Mouse (Mus musculus) layer of hippocampus, postnatal 10 days (tissue): ENCODE data around the gene Myo9a. TPM values are rescaled to one million over a fixed set of nuclear protein-coding genes. Genes with fewer than 3 reads are reported as not detected.
A peak's percentile ranks its signal among the peaks of the same experiment; 100 is the strongest.
"Not testable (repeated sequence)": the region's sequence is repeated elsewhere in the genome, so short reads cannot be mapped to it uniquely, and the experiment has no call there.

ENCODE experiments used
- DNase-seq, 2 experiments: peaks; one replicate each; pipeline ENCODE4 v3.0.0; 2021; ENCODE audit warnings: low spot score in 2 of 2
- total RNA-seq, 2 experiments: library from RNA; stranded (reverse); gene quantifications; 2 replicates each; pipeline ENCODE4 v1.2.3; 2021

Gene Myo9a
- total RNA-seq, 2 experiments from 2014 or later: 69.7 to 78.4 TPM

- DNase-seq: peak in 1 of 2 experiments; percentile 12
Measured at GRCm38 (mm10) chr9:59749581-59750265, 973 bp upstream of the Myo9a start.

DNA sequence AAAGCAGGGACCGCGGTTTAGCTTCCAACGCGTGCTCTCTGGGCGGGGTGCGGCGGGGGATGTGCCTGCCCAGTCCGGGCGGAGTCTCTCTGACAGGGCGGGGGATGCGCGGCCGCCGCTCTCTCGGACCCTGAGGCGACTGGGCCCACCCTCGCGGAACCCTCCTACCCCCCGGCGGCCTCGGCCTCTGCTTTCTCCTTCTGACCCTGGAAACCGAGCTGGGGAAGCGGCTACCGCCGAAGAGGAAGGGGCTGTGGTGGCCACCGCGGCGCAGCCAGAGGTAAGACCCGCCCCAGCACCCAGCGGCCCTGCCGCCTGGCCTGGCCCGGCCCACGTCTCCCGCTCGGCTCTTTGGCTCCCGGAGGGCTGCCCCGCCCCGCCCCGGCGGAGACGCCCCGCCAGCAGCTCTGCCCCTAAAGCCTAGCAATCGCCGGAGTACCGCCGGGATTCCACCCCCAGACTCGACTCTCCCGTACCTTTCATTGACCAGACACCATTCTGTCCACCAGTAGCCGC is 428 bp downstream of the Myo9a start:
- DNase-seq: peak in 1 of 2 experiments; percentile 84

DNA sequence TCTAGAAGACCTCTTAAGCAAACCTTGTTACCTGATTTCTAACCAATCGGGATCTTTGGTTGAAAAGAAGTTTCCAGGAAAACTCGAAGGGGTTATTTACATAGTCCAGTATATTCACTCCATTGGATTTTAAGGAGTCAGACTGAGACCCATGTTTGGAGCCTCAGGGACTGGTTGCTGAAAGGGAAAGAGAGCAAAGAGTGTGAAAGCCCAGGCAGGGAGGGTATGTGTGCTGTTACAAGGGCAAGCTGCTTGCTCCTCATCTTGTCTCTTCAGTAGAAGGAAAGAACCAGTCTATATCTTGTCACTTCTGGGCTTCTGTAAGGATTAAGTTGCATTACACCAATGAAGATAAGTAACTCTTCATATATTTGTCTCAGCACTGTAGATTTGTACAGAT is 1.3 kb downstream of the Myo9a start:
- DNase-seq: no peak

DNA sequence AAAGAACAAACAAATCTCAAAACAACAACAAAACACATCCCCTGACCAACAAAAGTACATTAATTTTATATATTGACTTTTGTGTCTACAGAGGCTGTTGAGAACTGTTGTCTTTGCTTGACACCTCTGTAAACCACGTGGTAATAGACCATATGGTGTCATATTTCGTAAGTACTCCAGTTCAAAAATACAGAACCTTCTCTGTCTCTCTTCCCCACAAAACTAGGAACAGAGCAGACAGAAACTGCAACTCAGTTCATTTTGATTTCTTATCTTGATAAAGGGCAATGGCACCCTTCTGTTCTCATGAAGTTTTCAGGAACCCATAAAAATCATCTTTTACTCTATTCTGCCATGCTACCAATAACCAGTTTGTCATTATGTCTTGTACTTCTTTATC is 4.5 kb downstream of the Myo9a start:
- DNase-seq: no peak

GRCm38 (mm10) chr9:59757016-59757415 is 6.3 kb downstream of the Myo9a start:
- DNase-seq: not testable (repeated sequence)

- no peak for DNase-seq
Measured at GRCm38 (mm10) chr9:59760515-59760914, 9.8 kb downstream of the Myo9a start.

DNA sequence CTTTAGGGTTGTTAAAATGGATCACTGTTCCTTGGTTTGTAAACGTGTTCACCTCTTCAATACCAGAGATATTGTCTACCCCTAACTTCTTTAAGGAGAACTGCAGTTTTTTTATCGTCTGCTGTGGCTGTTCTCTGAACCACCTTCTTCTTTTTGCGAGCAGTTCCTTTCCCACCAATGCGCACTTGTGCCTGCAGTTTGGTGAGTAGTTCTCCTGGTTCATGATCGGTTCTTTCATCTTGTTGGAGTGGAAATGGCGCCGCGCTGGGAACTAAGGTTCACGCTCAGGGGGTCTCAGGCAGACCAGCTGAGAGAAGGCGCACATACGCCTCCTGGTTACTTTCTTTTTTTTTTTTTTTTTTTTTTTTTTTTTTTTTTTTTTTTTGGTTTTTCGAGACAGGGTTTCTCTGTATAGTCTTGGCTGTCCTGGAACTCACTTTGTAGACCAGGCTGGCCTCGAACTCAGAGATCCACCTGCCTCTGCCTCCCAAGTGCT is 16.3 kb downstream of the Myo9a start:
- not testable (repeated sequence) for DNase-seq

DNA sequence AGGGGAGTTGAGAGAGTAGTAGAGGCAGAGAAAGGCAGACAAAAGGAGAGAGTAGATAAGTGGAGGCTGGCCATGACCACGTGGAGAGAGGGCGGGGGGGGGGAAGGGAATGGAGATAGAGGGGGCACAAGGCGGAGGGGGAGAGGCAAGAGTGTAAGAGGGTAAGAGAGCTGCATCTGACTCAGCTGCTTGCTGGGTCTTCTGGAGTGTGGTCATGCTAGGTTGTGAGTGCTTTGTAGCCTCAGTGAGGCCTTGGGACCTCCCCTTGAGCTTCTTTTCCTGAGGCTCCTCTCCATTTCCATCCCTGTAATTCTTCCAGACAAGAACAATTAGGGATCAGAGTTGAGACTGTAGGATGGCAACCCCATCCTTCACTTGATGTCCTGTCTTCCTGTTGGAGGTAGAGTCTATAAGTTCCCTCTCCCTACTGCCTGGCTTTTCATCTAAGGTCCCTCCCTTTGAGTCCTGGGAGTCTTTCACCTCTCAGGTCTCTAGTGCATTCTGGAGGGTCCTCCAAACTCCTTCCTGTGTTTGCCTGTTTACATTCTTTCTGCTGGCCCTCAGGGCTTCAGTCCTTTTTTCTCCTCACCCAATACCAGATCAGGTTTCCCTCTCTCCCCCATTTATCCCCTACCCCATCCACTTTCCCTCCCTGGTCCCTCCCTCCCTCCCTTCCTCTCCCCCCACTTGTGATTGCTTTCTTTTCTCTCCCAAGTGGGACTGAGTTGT is 55.5 kb downstream of the Myo9a start:
- DNase-seq: not testable (repeated sequence)

DNA sequence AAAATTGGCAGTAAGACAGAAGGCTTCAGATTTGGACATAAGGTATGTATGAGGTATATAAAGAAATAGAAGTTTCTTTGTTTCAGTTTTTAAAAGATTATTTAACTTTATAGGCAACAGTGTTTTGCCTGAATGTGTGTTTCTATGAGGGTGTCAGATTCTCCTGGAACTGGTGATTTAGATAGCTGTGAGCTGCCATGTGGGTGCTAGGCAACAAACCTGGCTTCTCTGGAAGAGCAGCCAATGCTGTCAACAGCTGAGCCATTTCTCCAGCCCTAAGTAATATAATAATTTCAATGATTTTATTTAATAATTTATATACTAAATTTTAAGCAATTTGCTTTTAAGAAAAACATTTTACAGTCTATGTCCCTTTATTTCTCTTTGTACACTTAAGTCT is 133.9 kb downstream of the Myo9a start:
- no peak for DNase-seq

- no peak for DNase-seq
Measured at GRCm38 (mm10) chr9:59903382-59903781, 152.7 kb downstream of the Myo9a start.

DNA sequence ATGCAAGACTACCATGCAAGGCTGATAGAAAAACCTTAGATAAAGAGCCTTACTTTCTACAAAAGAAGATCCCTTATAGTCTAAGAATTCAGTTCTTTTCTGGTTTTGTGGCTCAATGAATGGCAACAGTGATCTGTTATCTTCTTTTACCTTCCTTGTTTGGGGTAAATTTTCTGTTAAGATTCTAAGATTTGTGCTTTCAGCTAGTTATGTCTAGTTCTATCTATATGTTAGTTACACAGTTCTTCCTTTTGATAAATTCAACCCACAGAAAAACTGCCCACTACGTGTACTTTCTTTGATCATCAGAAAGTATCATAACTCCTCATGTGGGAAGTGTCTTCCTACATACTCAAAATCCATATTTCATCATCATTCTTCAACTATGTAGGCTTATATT is 164.1 kb downstream of the Myo9a start:
- DNase-seq: no peak

DNA sequence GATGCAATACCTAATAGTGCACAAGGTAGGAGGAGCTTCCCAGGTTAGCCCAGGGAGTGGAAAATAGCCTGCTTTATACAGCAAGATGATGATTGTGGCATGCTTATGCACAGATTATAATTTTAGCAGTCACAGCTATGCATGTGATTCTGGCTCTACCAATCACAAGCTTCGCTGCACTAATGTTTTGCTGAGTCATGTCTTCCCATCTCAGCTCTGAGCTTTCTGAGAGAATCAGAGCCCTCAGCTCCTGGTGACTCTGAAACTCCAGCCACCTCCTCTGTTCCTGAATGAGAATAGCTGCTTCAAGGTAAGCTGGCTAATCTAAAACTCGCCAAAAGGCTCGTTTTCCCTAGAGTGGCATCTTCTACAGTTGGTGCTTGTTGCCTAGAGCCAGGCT is 179.6 kb downstream of the Myo9a start:
- DNase-seq: no peak

DNA sequence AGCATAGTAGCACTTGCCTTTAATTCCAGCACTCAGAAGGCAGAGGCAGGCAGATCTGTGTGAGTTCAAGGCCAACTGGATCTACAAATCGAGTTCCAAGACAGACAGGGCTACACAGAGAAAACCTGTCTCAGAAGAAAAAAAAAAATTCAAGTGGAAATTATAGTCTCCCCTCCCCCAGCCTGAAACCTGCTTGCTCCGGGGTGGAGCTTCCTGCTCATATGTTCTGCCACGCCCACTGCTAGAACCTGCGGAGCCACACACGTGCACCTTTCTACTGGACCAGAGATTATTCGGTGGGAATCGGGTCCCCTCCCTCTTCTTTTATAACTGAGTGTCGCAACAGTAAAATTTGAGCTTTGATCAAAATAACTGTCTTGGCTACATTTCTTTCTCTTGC is 185.2 kb downstream of the Myo9a start:
- not testable (repeated sequence) for DNase-seq

DNA sequence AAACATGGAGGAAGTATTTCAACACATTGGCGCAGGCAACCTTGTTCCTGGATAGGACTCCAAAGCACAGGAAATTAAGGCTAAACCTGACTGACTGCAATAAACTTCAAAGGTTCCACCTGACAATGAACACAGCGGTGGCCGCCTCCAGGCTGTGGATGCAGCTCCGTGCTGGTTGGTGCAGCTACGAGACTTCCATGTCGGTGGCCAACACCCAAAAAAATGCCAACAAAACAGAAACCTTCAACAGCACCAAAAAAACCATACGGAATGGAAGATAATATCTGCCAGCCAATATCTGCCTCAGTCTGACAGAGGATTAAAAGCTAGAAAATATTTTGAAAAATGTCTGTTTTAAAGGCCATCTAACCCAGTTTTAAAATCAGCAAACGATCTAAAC is 187.8 kb downstream of the Myo9a start:
- no peak for DNase-seq

DNA sequence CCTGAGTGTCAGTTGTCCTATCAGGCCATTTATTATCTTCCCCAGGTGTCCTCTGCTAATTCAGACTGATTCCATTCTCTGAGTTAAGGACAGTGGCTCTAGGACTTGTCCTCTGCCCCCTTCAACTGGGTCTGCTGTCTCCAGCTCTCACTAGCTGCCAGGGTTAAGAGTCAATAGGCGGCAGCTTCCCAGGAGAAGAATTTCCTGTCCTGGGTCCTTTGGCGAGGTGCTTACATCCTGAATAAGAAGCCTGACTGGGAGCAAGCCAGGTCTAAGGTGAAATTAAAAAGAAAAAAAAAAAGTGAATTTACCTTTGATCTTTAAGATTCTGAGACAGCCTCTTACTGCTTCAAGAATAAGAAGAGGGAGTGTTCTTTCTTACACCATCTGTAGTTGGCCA is 189.0 kb downstream of the Myo9a start:
- DNase-seq: no peak

DNA sequence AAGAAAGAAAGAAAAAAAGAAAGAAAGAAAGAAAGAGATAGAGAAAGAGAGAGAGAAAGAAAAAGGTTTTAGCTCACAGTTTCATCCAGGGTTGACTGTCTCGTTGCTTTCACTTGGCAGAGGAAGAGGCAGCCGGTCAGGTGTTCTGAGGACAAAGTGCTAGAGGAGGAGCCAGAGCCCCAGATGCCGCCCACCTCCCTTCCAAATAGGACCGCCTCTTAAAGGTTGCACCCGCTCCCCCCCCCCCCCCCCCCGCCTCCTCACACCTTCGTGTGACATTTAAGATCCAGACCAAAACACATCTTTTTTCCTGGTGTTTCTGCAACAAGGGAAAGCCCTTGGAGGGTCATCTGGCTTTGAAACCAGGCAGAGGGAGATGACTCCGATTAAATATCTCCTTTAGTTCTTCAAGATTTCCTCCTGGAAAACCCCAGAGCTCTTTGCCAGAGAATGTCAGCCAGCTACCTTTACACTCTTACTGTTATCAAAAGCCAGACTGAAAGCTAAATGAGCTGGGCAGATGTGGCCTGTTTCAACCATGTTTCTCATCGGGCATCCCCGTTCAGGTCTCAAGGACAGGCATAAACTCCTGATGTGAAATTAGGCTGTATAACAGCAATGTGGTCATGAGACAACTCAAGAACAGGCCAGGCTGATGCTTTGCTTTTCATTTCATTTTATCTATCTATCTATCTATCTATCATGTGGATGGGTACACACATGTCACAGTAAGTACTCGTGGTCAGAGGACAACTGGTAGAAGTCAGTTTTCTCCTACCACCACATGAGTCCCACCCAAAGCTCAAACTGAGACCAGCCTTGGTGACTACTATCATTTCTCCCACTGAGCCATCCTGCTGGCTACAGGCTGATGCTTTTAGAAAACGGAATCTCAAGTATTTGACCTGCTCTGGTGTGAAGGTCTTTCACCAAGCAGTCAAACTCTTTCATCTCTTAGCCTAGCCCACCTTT is 190.5 kb downstream of the Myo9a start:
- DNase-seq: no peak

DNA sequence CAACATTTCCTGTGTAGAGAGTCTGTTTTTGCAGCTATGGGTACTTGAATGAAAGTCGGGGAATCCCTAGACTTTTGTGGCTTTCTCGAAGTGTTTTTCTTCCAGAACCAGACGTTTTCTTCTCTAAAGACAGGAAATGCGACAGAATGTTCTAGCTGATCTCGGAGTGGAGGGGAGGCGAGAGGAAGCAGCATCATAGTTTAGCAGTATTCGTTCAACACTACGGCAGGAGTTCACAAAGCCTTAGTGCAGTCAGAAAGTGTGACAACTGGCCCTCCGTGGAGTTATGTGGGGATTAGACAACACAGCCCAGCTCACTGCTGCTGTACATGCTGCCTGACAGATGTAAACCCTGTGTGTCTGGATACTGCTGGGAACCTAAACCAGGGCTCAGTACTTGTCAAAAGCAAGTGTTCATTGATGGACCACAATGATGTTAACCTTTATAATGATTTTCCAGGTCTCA is 191.2 kb downstream of the Myo9a start:
- DNase-seq: no peak

GRCm38 (mm10) chr9:59942501-59943085 is 191.9 kb downstream of the Myo9a start:
- no peak for DNase-seq

GRCm38 (mm10) chr9:59943826-59944225 is 193.1 kb downstream of the Myo9a start:
- DNase-seq: no peak

- DNase-seq: no peak
Measured at GRCm38 (mm10) chr9:59945241-59945640, 194.5 kb downstream of the Myo9a start.

DNA sequence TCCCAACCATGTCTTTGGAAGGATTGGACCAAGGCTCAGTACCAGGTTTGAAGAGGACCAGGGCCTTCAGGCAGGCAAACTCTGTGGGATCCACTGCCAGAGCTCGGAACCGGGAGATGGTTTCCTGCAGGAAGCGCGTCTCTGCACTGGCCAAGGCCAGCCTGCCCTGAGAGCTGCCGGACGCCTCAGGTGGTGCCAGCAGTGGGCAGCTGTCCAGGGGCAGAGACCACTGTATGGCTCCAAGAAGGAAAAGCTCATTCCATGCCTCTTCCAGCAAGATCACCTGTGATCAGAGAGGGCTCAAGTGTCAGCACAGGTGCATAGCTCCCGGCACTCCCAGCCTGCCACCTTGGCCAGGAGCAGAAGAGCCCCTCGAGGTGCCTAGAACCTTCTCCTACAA is 196.6 kb downstream of the Myo9a start:
- no peak for DNase-seq
